Mouse (Mus musculus): Measurements from ENCODE around the gene Gm29797.

GRCm38 (mm10) chr2:181656734-181657133, at the start of gene Gm29797:
- TF ChIP-seq CTCF (IDR thresholded peaks at IDR 0.05; ENCODE audit: borderline replicate concordance, insufficient read depth, low read length) (no peak), POLR2A (IDR thresholded peaks at IDR 0.05; ENCODE audit: low read depth, low read length) (no peak)
